In the genomic region with DNA sequence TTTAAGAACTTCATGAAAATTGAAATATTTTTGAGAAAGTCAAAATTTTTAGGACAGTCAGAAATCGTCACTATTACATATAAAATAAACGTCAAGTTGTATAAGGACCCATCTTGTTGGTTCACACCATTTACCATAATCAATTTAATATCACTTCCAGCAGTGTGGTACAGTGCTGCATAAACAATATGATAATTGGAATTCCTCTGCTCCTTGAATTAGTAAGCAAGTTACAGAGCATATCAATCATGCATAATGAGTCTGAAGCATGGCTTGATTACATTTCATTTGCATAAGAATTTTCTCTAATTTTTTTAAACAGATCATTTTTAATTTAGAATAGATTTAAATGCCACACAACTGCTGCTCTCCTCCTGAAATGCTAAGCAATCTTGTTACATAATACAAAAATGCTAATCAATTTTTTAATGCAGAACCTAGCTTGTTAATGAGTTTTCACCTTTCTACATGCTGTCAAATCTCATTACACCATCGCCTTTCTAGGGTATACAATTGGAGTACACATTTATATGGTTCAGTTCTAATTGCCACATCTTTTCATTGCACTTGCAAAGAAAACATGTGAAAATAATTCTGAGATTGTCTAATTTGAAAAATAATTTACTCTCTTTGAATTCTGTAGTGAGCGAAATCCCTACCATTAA, we compare ENCODE assay signal across 12 mouse cellular contexts.
"Had no signal": no experiment of that assay in that cellular context is flagged by ENCODE, and none has a peak within 500 bp of the region (broad histone marks: within the 10 kb centered on the region; RNA-seq: fewer than 3 reads in every experiment).

No protein-coding gene starts in this region.

- H3K4me2 ChIP-seq: limb, embryonic 12.5 days; midbrain, embryonic 15.5 days; neural tube, embryonic 12.5 days had no signal

- H3K27me3 ChIP-seq: limb, embryonic 12.5 days; midbrain, embryonic 15.5 days; neural tube, embryonic 12.5 days had no signal

- H3K36me3 ChIP-seq: limb, embryonic 12.5 days; midbrain, embryonic 15.5 days; neural tube, embryonic 12.5 days had no signal

- DNase-seq: kidney, adult 8-10 months; kidney, postnatal 25 days; layer of hippocampus, adult 9-11 months; layer of hippocampus, postnatal 36 days; liver; lung, adult 18-20 months; right cerebral cortex, postnatal 14 days; thymus, postnatal 4 days had no signal

- ATAC-seq: midbrain, embryonic 15.5 days had no signal

- H3K4me3 ChIP-seq: limb, embryonic 12.5 days; midbrain, embryonic 15.5 days; neural tube, embryonic 12.5 days had no signal

- H3K27ac ChIP-seq: limb, embryonic 12.5 days; liver, embryonic 14.5 days; midbrain, embryonic 15.5 days; neural tube, embryonic 12.5 days had no signal

- H3K9ac ChIP-seq: limb, embryonic 12.5 days; liver, embryonic 14.5 days; midbrain, embryonic 15.5 days; neural tube, embryonic 12.5 days had no signal

- H3K9me3 ChIP-seq: limb, embryonic 12.5 days; midbrain, embryonic 15.5 days; neural tube, embryonic 12.5 days had no signal

- H3K4me1 ChIP-seq: limb, embryonic 12.5 days; midbrain, embryonic 15.5 days; neural tube, embryonic 12.5 days had no signal
